Mouse (Mus musculus) liver, embryonic 13.5 days (tissue): ENCODE data around the gene Rock2. TPM values are rescaled to one million over a fixed set of nuclear protein-coding genes. Genes with fewer than 3 reads are reported as not detected.

ENCODE experiments used
- ATAC-seq: fragments of 200-750 bp; cut with Nextera tagmentation; 2 replicates; pipeline ENCODE4 v1.8.0; 2017; ENCODE audit warnings: low read depth, mild to moderate bottlenecking, moderate number of reproducible peaks, moderate library complexity
- DNase-seq: peaks from one replicate; pipeline ENCODE4 v3.0.0; 2022
- H3K27ac ChIP-seq: fragments of 300-500 bp; sonication (generic); 2 replicates; pipeline ENCODE4 v1.5.1; 2015; ENCODE audit warnings: moderate library complexity, mild to moderate bottlenecking, inconsistent platforms
- H3K27me3 ChIP-seq: fragments of 300-500 bp; sonication (generic); 2 replicates; pipeline ENCODE4 v1.6.1; 2015; ENCODE audit warnings: mild to moderate bottlenecking, inconsistent platforms
- H3K36me3 ChIP-seq: fragments of 300-500 bp; sonication (generic); 2 replicates; pipeline ENCODE4 v1.6.1; 2015; ENCODE audit warnings: mild to moderate bottlenecking, inconsistent platforms
- H3K4me1 ChIP-seq: fragments of 300-500 bp; sonication (generic); replicated peaks from 2 replicates; pipeline ENCODE4 v1.6.1; 2015; ENCODE audit warnings: inconsistent platforms
- H3K4me2 ChIP-seq: fragments of 300-500 bp; sonication (generic); 2 replicates; pipeline ENCODE4 v1.6.1; 2015; ENCODE audit warnings: inconsistent platforms, mild to moderate bottlenecking, moderate library complexity
- H3K4me3 ChIP-seq: fragments of 300-500 bp; sonication (generic); replicated peaks from 2 replicates; pipeline ENCODE4 v1.5.1; 2015; ENCODE audit warnings: mild to moderate bottlenecking, inconsistent platforms
- H3K9ac ChIP-seq: fragments of 300-500 bp; sonication (generic); 2 replicates; pipeline ENCODE4 v1.6.1; 2015; ENCODE audit warnings: mild to moderate bottlenecking, inconsistent platforms
- H3K9me3 ChIP-seq: fragments of 300-500 bp; sonication (generic); replicated peaks from 2 replicates; pipeline ENCODE4 v1.6.1; 2016; ENCODE audit warnings: inconsistent platforms
- WGBS: fragments of 180-500 bp; shearing (Covaris S2); methylation state at CpG from one replicate; pipeline ENCODE4 v1.1.7; 2015; ENCODE audit not compliant: insufficient replicate concordance; 5-methylcytosine and 5-hydroxymethylcytosine counted together
- polyA plus RNA-seq: library from polyadenylated mRNA; unstranded; fragments of >200 nt; fragmentation: Nextera tagmentation; extraction: Ambion mirVana; gene quantifications from 2 replicates; pipeline ENCODE4 v1.2.1, GENCODE M21; 2015

The Rock2 gene
- polyA plus RNA-seq, 1 experiment from 2014 or later: 7.0 TPM

GRCm38 (mm10) chr12:16872926-16873464 lies 21.7 kb upstream of the Rock2 start:
- 36% methylated on average over 7 of the region's 7 CpGs for WGBS
- no peak for DNase-seq
- no peaks in the 10 kb centered on the region for H3K36me3 ChIP-seq
- H3K9ac ChIP-seq: no peak overlapping the region
- no peak overlapping the region for H3K4me2 ChIP-seq
- peaks cover 42% of the 10 kb centered on the region for H3K4me1 ChIP-seq
- H3K4me3 ChIP-seq: no peak overlapping the region
- no peak for ATAC-seq
- H3K27me3 ChIP-seq: no peaks in the 10 kb centered on the region
- H3K9me3 ChIP-seq: no peaks in the 10 kb centered on the region
- no peak overlapping the region for H3K27ac ChIP-seq

GRCm38 (mm10) chr12:16873549-16873948 lies 21.1 kb upstream of the Rock2 start:
- Histone ChIP-seq H3K27ac (no peak overlapping the region), H3K4me1 (peaks cover 42% of the 10 kb centered on the region)
- WGBS: 58% methylated on average over 7 of the region's 7 CpGs

GRCm38 (mm10) chr12:16874086-16874485 lies 20.6 kb upstream of the Rock2 start:
- Histone ChIP-seq H3K36me3 (no peaks in the 10 kb centered on the region), H3K27ac (no peak overlapping the region), H3K4me1 (peaks cover 38% of the 10 kb centered on the region), H3K9ac (no peak overlapping the region), H3K9me3 (no peaks in the 10 kb centered on the region), H3K4me3 (no peak overlapping the region), H3K27me3 (no peaks in the 10 kb centered on the region), H3K4me2 (no peak overlapping the region)
- WGBS: 41% methylated on average over 2 of the region's 2 CpGs
- ATAC-seq: no peak; the same call in 1 of the 2 replicates
- no peak for DNase-seq

More at GRCm38 (mm10) chr12:16873549-16873948, 21.1 kb upstream of the Rock2 start:
- no peak overlapping the region for H3K9ac ChIP-seq
- no peak overlapping the region for H3K4me3 ChIP-seq
- no peak for ATAC-seq
- no peaks in the 10 kb centered on the region for H3K36me3 ChIP-seq
- H3K4me2 ChIP-seq: no peak overlapping the region
- no peaks in the 10 kb centered on the region for H3K27me3 ChIP-seq
- H3K9me3 ChIP-seq: no peaks in the 10 kb centered on the region
- DNase-seq: no peak

- H3K4me3 ChIP-seq: no peak overlapping the region
- peak overlapping the region; percentile 29; the same call in 1 of the 2 replicates for H3K27ac ChIP-seq
- H3K9me3 ChIP-seq: no peaks in the 10 kb centered on the region
- 6% methylated on average over 4 of the region's 4 CpGs for WGBS
- no peaks in the 10 kb centered on the region for H3K36me3 ChIP-seq
- DNase-seq: no peak
- H3K27me3 ChIP-seq: no peaks in the 10 kb centered on the region
- H3K4me2 ChIP-seq: no peak overlapping the region
- ATAC-seq: 0 out of 2 replicates have a peak, but pooled peaks have one; percentile 41
- H3K4me1 ChIP-seq: peaks cover 41% of the 10 kb centered on the region
- no peak overlapping the region for H3K9ac ChIP-seq
Observed at GRCm38 (mm10) chr12:16875269-16875668, 19.4 kb upstream of the Rock2 start.

GRCm38 (mm10) chr12:16875678-16876077 lies 19.0 kb upstream of the Rock2 start:
- Histone ChIP-seq H3K9ac (no peak overlapping the region), H3K9me3 (no peaks in the 10 kb centered on the region), H3K27me3 (no peaks in the 10 kb centered on the region), H3K4me3 (no peak overlapping the region), H3K27ac (peak overlapping the region; percentile 29; the same call in 1 of the 2 replicates), H3K36me3 (no peaks in the 10 kb centered on the region), H3K4me2 (no peak overlapping the region), H3K4me1 (peaks cover 37% of the 10 kb centered on the region)
- ATAC-seq (no peak), DNase-seq (no peak)
- WGBS: 19% methylated on average over 7 of the region's 7 CpGs

GRCm38 (mm10) chr12:16876667-16877066 lies 18.0 kb upstream of the Rock2 start:
- H3K27ac ChIP-seq: no peak overlapping the region
- H3K4me1 ChIP-seq: peaks cover 37% of the 10 kb centered on the region
- no peak overlapping the region for H3K9ac ChIP-seq
- H3K4me3 ChIP-seq: no peak overlapping the region
- H3K36me3 ChIP-seq: no peaks in the 10 kb centered on the region
- H3K4me2 ChIP-seq: 0 out of 2 replicates have a peak overlapping the region, but pooled peaks have one; percentile 8
- ATAC-seq (no peak), DNase-seq (no peak)
- no peaks in the 10 kb centered on the region for H3K9me3 ChIP-seq
- H3K27me3 ChIP-seq: no peaks in the 10 kb centered on the region
- WGBS: 28% methylated on average over 3 of the region's 3 CpGs

GRCm38 (mm10) chr12:16877141-16877540 lies 17.6 kb upstream of the Rock2 start:
- no peak overlapping the region for H3K4me2 ChIP-seq
- no peak overlapping the region for H3K4me3 ChIP-seq
- no peak overlapping the region for H3K27ac ChIP-seq
- H3K9ac ChIP-seq: no peak overlapping the region
- 40% methylated on average over 5 of the region's 5 CpGs for WGBS
- DNase-seq (no peak), ATAC-seq (no peak)
- no peaks in the 10 kb centered on the region for H3K27me3 ChIP-seq
- peaks cover 37% of the 10 kb centered on the region for H3K4me1 ChIP-seq
- no peaks in the 10 kb centered on the region for H3K36me3 ChIP-seq
- H3K9me3 ChIP-seq: no peaks in the 10 kb centered on the region

- peaks cover 37% of the 10 kb centered on the region for H3K4me1 ChIP-seq
- 20% methylated on average over 1 of the region's 1 CpGs for WGBS
- H3K27me3 ChIP-seq: no peaks in the 10 kb centered on the region
- no peak overlapping the region for H3K27ac ChIP-seq
- H3K4me3 ChIP-seq: no peak overlapping the region
- DNase-seq (no peak), ATAC-seq (no peak)
- H3K9me3 ChIP-seq: no peaks in the 10 kb centered on the region
- no peak overlapping the region for H3K9ac ChIP-seq
- H3K36me3 ChIP-seq: no peaks in the 10 kb centered on the region
- H3K4me2 ChIP-seq: no peak overlapping the region
Observed at GRCm38 (mm10) chr12:16877679-16878078, 17.0 kb upstream of the Rock2 start.

GRCm38 (mm10) chr12:16879369-16879768 lies 15.3 kb upstream of the Rock2 start:
- Histone ChIP-seq H3K36me3 (no peaks in the 10 kb centered on the region), H3K4me2 (no peak overlapping the region), H3K27ac (no peak overlapping the region), H3K9me3 (no peaks in the 10 kb centered on the region), H3K4me3 (no peak overlapping the region), H3K4me1 (peaks cover 34% of the 10 kb centered on the region), H3K9ac (no peak overlapping the region), H3K27me3 (no peaks in the 10 kb centered on the region)
- no peak for ATAC-seq
- WGBS: 10% methylated on average over 1 of the region's 1 CpGs
- DNase-seq: no peak

GRCm38 (mm10) chr12:16880077-16880476 lies 14.6 kb upstream of the Rock2 start:
- Histone ChIP-seq H3K36me3 (no peaks in the 10 kb centered on the region), H3K4me1 (peaks cover 27% of the 10 kb centered on the region), H3K27ac (no peak overlapping the region), H3K4me3 (no peak overlapping the region), H3K4me2 (no peak overlapping the region), H3K27me3 (no peaks in the 10 kb centered on the region), H3K9ac (no peak overlapping the region), H3K9me3 (no peaks in the 10 kb centered on the region)
- DNase-seq: no peak
- 58% methylated on average over 4 of the region's 4 CpGs for WGBS
- ATAC-seq: peak; percentile 49

- no peak overlapping the region for H3K4me3 ChIP-seq
- no peak overlapping the region for H3K27ac ChIP-seq
- peaks cover 10% of the 10 kb centered on the region for H3K4me1 ChIP-seq
- no peaks in the 10 kb centered on the region for H3K27me3 ChIP-seq
- no peaks in the 10 kb centered on the region for H3K36me3 ChIP-seq
- WGBS: 49% methylated on average over 3 of the region's 3 CpGs
- ATAC-seq: no peak
- no peak for DNase-seq
- no peak overlapping the region for H3K9ac ChIP-seq
- H3K9me3 ChIP-seq: no peaks in the 10 kb centered on the region
- no peak overlapping the region for H3K4me2 ChIP-seq
Observed at GRCm38 (mm10) chr12:16882442-16882841, 12.3 kb upstream of the Rock2 start.

- ATAC-seq: no peak
- peaks cover 10% of the 10 kb centered on the region for H3K4me1 ChIP-seq
- WGBS: 73% methylated on average over 7 of the region's 7 CpGs
- H3K27ac ChIP-seq: no peak overlapping the region
- no peak for DNase-seq
- no peak overlapping the region for H3K4me2 ChIP-seq
- no peaks in the 10 kb centered on the region for H3K36me3 ChIP-seq
- no peak overlapping the region for H3K9ac ChIP-seq
- no peaks in the 10 kb centered on the region for H3K27me3 ChIP-seq
- H3K4me3 ChIP-seq: no peak overlapping the region
- H3K9me3 ChIP-seq: no peaks in the 10 kb centered on the region
Observed at GRCm38 (mm10) chr12:16883111-16883510, 11.6 kb upstream of the Rock2 start.
